Mouse (Mus musculus): ENCODE data around the gene Bloc1s3.
A peak's percentile ranks its signal among the peaks of the same experiment; 100 is the strongest.

The Bloc1s3 gene

DNA sequence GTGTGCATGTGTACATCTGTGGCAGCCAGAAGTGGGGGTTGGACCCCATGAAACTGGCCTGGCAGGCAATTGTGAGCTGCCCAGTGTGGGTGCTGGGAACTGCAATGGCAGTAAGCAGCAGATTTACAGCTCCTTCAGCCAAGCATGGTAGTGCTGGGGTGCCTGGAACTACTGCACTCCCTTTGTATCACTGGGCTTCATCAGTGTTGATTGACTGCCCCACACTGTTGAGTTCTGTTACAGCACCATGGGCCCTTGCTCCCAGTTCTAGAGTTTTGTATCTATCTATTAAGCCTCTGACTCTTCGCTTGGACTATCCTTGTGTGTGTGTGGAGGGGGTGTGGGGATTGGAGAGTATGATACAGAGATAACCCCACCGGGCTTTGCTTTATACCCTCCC is 31.1 kb downstream of the Bloc1s3 start:
- DNase-seq: no peak

DNA sequence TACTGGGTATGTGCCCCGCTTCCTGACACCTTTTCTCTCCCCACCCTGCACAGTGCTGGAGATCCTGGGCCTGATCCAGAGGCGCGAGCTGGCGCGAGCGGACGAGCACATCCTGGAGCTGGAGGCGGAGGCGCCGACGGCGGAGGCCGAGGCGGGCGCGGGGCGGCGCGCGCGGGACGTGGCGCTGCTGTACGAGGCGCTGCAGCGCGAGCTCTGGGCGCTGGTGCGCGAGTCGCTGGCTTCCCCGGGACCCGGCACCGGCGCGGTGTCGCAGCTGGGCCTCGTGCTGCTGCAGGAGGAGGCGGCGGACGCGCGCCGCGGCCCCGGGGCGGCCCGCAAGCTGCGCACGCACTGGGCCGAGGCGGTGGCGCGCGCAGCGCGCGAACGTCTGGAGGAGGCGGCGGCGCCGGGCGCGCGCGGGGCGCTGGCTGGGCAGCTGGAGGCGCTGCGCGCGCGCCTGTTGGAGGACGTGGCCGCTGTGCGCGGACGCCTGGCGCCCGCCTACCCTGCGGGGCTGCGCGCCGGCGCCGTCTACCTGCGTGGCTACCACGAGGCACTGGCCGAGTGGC is 34.2 kb downstream of the Bloc1s3 start:
- peak; percentile 64 to 83 for DNase-seq

- peak; percentile 82 to 91 for DNase-seq
Observed at GRCm38 (mm10) chr7:19472403-19472802, 35.8 kb downstream of the Bloc1s3 start.

- DNase-seq: peak in 1 of 2 experiments; percentile 65
Observed at GRCm38 (mm10) chr7:19470308-19470707, 37.9 kb downstream of the Bloc1s3 start.

GRCm38 (mm10) chr7:19469404-19469803 is 38.8 kb downstream of the Bloc1s3 start:
- DNase-seq: no peak

GRCm38 (mm10) chr7:19468279-19468678 is 39.9 kb downstream of the Bloc1s3 start:
- no peak for DNase-seq

GRCm38 (mm10) chr7:19467638-19468037 is 40.5 kb downstream of the Bloc1s3 start:
- peak in 1 of 2 experiments; percentile 70 for DNase-seq

DNA sequence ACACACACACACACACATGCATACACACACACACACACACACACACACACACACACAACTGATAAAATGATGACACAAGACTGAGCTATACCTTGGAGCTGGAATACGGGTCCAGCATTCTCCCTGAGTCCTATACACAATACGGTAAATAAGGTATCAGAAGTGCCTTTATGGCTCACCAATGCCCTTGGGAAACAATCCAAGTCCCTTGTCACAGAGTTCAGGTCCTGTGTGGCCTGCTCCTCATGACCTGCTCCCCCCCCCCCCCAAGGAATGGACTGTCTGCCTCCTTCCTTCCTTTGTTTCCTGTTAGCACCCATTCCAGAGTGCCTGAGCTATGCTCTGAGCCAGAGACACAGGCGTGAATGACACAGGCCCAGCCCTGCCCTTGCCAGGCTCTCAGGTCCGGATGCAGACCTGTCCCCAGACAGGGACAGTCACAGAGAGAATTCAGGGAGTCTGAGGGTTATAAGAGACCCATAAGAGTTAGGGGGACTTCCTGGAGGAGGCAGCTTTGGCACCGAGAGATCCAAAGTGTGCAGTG is 41.5 kb downstream of the Bloc1s3 start:
- peak; percentile 61 to 83 for DNase-seq

- peak; percentile 39 to 72 for DNase-seq
Observed at GRCm38 (mm10) chr7:19464367-19465307, 43.5 kb downstream of the Bloc1s3 start.

GRCm38 (mm10) chr7:19462884-19463381 is 45.2 kb downstream of the Bloc1s3 start, which contains the start of gene Exoc3l2:
Gene Exoc3l2, plus strand, starts transcription at chr7:19463331.
- DNase-seq: peak; percentile 55 to 83

GRCm38 (mm10) chr7:19462443-19462842 is 45.7 kb downstream of the Bloc1s3 start:
- peak in 1 of 2 experiments; percentile 31 for DNase-seq

DNA sequence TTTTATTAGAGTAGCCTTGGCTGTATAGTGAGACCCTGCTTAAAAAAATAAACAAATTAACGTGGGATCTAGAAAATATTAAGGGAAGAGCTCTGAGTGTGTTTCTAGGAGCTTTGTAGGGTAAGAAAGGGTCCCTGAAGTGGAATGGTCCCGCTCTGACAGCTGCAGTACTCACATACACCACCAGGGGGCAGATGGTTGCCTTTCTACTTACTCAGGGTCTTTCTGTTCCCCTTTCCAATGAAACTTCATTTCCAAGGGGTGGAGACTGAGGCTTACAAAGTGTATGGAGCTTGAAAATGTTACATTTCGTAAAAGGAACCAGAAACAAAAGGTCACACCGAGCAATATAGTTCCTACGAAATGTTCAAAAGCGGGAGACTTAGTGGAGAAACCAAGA is 46.7 kb downstream of the Bloc1s3 start:
- DNase-seq: peak; percentile 77 to 87

DNA sequence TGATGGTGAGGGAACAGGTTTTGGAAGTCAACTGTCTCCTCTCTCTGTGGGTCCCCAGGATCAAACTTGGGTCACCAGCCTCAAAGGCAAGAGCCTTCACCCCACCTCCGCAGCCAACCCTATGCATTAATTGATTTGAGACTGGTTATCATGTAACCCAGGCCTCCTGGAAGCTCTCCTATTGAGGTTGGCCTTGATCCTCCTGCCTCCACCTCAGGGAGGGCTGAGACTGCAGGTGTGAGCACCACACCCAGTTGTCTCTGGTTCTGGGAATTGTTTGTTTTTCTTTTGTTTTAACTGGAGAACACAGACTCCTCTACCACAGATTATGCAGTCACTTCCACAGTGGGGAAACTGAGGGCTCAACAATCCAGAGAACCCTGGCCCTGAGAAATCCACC is 47.7 kb downstream of the Bloc1s3 start:
- DNase-seq: no peak

DNA sequence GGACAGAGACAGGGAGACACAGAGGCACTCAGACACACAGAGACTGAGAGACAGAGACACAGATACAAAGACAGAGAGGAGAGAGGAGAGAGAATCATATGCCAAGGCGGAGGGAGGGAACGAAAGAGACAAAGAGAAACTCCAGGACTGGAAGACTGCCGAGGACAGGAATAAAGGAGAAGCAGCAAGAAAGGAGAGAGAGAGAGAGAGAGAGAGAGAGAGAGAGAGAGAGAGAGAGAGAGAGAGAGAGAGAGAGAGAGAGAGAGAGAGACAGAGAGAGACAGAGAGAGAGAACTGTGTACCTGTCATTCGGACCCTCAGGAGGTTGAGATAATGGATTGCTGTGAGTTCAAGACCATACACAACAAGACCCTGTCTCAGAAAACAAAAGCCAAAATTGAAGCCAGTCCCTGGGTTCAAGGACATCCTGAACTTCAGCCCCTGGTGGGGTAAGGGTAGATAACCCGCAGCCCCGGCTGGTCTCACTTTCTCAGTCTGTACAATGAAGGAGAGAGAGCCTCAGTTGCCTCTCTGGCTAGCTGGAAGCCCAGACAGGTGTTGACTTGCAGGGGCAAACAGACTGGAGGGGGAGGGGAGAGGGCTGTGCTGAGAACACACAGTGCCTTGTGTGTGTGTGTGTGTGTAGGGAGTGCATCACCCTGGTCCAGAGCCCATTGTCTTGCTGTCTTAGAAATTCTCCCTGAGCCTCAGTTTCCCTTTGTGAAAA is 48.9 kb downstream of the Bloc1s3 start:
- no peak for DNase-seq

DNA sequence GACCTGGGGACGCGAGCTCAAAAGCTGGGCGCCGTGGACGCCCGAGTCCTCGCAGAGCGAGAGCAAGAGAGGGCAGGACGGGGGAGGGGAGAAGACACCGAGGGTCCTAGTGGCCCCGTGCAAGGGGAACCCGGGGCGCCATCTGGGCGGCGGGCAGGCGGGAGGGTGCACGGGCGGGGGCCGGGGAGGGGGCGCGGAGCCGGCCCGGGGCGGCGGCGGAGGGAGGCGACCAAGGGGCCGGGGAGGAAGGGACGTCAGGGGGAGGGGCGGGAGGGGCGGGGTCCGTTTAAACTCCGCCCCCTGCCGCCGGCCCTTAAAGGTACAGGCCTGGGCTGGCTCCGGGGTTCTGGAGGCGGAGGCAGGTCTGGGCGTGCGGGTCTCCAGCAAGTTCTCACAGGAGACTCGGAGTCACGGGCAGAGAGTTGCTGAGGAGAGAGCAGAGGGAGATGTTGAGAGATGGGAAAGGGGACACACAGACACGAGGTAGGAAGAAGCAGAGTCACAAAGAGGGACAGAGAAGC is 49.5 kb downstream of the Bloc1s3 start, which contains the start of gene Mark4:
TSS of gene Mark4 (minus strand) at position 231 of the 521 bp plus-strand sequence.
- DNase-seq: peak; percentile 86 to 92

DNA sequence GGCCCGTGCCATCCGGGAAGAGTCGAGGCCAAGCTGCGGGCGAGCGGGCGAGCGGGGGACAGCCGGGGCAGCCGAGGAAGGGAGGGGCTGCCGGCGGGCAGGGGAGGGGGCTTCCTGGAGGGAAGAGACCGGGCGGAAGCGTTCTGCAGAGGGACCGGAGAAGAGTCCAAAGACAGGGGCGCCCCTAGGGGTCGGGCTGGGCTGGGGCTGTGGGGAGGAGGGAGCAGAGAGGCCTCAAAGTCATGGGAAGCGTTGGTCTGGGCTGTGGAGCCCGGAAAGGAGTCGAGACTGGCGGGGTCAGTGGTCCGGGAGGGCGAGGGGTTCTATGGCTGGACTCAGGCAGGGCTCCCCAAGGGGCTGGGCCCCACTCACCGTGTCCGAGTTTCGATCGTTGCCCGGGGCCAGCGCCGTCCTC is 50.1 kb downstream of the Bloc1s3 start:
- peak; percentile 60 to 82 for DNase-seq

- DNase-seq: no peak
Observed at GRCm38 (mm10) chr7:19457414-19458071, 50.6 kb downstream of the Bloc1s3 start.

DNA sequence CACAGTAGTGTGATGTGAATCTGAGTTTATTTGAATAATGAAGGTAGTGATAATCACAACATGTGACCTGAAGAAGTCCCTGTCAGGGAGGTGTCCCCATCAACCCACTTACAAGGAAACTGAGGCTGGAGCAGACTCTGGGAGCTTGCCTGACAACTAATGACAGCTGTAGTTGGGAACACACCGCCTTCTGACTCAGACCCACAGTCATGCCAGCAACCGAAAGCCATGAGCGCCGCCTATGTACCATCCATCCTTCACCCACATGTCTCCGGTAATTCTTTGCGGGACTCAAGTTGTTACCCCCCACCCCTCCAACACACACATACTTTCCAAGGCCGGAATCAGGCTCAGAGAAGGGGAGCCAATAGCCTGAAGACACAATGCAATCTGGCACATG is 51.5 kb downstream of the Bloc1s3 start:
- no peak for DNase-seq

DNA sequence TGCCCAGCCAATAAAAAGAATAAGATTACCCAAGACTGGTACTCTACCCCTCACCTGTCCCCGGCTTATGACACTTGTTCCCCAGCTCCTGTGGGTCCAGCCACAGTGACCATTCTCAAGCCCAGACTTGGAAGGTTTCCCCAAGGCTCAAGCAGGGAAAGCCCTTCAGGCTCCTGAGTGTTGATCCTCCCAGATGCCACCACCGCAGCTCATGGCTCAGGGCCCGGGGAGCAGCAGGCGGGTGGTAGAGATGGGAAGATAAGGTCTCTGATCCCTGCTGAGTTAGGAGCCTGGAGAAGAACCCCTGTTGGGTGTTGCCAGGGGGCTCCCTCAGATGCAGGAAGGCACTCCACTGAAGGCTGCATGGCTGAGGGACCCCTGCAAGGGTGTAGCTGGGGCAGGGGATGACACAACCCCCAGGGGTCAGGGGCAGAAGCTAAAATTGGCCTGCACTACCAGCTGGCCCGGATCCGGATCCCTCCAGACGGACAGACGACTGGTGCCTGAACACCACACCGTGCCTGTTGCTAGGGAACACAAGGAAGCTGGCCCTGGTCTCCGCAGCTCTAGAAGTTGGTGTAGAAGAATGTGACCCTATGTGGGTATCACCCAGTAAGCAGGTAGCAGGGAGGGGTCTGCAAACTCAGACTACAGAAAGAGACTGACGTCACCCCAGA is 52.2 kb downstream of the Bloc1s3 start:
- no peak for DNase-seq

GRCm38 (mm10) chr7:19455186-19455585 is 53.0 kb downstream of the Bloc1s3 start:
- no peak for DNase-seq
